Mouse (Mus musculus): ENCODE results near the gene Tmem97. TPM values are rescaled to one million over a fixed set of nuclear protein-coding genes. Genes with fewer than 3 reads are reported as not detected.
A peak's percentile ranks its signal among the peaks of the same experiment; 100 is the strongest.

Gene Tmem97
- total and polyA plus RNA-seq, 3 experiments: 166 to 215 (median 207) TPM

GRCm38 (mm10) chr11:78513106-78513790 is 37.3 kb downstream of the Tmem97 start:
- TF ChIP-seq CHD1 (IDR thresholded peaks at IDR 0.05; ENCODE audit: low read depth, low read length) (no peak), POLR2A (IDR thresholded peaks at IDR 0.05; ENCODE audit: control insufficient read depth in 1 of 2, insufficient read depth in 1 of 2, low read depth in 1 of 2, low read length in 2 of 2, poor library complexity in 1 of 2) (0 out of 4 replicates have a peak, but pooled peaks of 1 of the 2 experiments have one; percentile 24)
- no peaks in the 10 kb centered on the region for H3K27me3 ChIP-seq (ENCODE audit: control insufficient read depth in 1 of 2, insufficient read depth in 2 of 2, low read length in 2 of 2)
- H3K9me3 ChIP-seq (replicated peaks; ENCODE audit: insufficient read depth, low read length): no peaks in the 10 kb centered on the region
- H3K4me3 ChIP-seq (ENCODE audit: control insufficient read depth in 1 of 2, insufficient read depth in 1 of 2, low read depth in 2 of 2, low read length in 2 of 2): peak overlapping the region; percentile 88 to 93
- H3K4me1 ChIP-seq (ENCODE audit: control insufficient read depth in 1 of 2, insufficient read depth in 2 of 2, low read length in 2 of 2): peaks cover 0 to 12% of the 10 kb centered on the region in 2 experiments; a peak in 3 of 4 replicates
- no peak overlapping the region for H3K27ac ChIP-seq (ENCODE audit: control insufficient read depth, low read depth, low read length)
- DNase-seq (ENCODE audit: low read depth, low spot score): no peak
- peak overlapping the region; percentile 96 for H3K9ac ChIP-seq (ENCODE audit: control insufficient read depth, low read depth, low read length, poor library complexity, severe bottlenecking)
- peaks cover 18% of the 10 kb centered on the region in 2 experiments for H3K36me3 ChIP-seq (ENCODE audit: control insufficient read depth in 1 of 2, insufficient read depth in 2 of 2, low read length in 2 of 2)
- H3K79me2 ChIP-seq (ENCODE audit: control insufficient read depth, insufficient read depth, low read length, poor library complexity): peaks cover 25% of the 10 kb centered on the region

- no peaks in the 10 kb centered on the region for H3K9me3 ChIP-seq (replicated peaks; ENCODE audit: insufficient read depth, low read length)
- DNase-seq (ENCODE audit: low read depth, low spot score): peak; percentile 97
- peaks cover 25% of the 10 kb centered on the region for H3K79me2 ChIP-seq (ENCODE audit: control insufficient read depth, insufficient read depth, low read length, poor library complexity)
- H3K4me3 ChIP-seq (ENCODE audit: control insufficient read depth in 1 of 2, insufficient read depth in 1 of 2, low read depth in 2 of 2, low read length in 2 of 2): peak within 1 kb of the TSS; percentile 88 to 93
- peak within 1 kb of the TSS; percentile 98 for H3K9ac ChIP-seq (ENCODE audit: control insufficient read depth, low read depth, low read length, poor library complexity, severe bottlenecking)
- no peaks in the 10 kb centered on the region for H3K27me3 ChIP-seq (ENCODE audit: control insufficient read depth in 1 of 2, insufficient read depth in 2 of 2, low read length in 2 of 2)
- peaks cover 0 to 12% of the 10 kb centered on the region in 2 experiments; a peak in 3 of 4 replicates for H3K4me1 ChIP-seq (ENCODE audit: control insufficient read depth in 1 of 2, insufficient read depth in 2 of 2, low read length in 2 of 2)
- peak within 1 kb of the TSS; percentile 84 for H3K27ac ChIP-seq (ENCODE audit: control insufficient read depth, low read depth, low read length)
- H3K36me3 ChIP-seq (ENCODE audit: control insufficient read depth in 1 of 2, insufficient read depth in 2 of 2, low read length in 2 of 2): peaks cover 18 to 20% of the 10 kb centered on the region in 2 experiments
- TF ChIP-seq MXI1 (IDR thresholded peaks at IDR 0.05; ENCODE audit: low read depth, low read length): peak; percentile 80
- TF ChIP-seq CHD2 (IDR thresholded peaks at IDR 0.05; ENCODE audit: low read length): no peak
- TF ChIP-seq MYB (IDR thresholded peaks at IDR 0.05; ENCODE audit: low read depth, low read length): no peak
- peak; percentile 87 for TF ChIP-seq MAX (IDR thresholded peaks at IDR 0.05; ENCODE audit: low read length)
- no peak for TF ChIP-seq RCOR1 (IDR thresholded peaks at IDR 0.05; ENCODE audit: low read depth, low read length)
- TF ChIP-seq JUND (IDR thresholded peaks at IDR 0.05; ENCODE audit: low read depth, low read length): no peak
- TF ChIP-seq HCFC1 (IDR thresholded peaks at IDR 0.05; ENCODE audit: low read depth, low read length): peak; percentile 89
- peak; percentile 74 for TF ChIP-seq TCF12 (IDR thresholded peaks at IDR 0.05; ENCODE audit: low read depth, low read length)
- no peak for TF ChIP-seq GABPA (IDR thresholded peaks at IDR 0.05; ENCODE audit: low read depth, low read length)
- TF ChIP-seq UBTF (IDR thresholded peaks at IDR 0.05; ENCODE audit: borderline replicate concordance, insufficient read depth, low read depth, low read length): no peak; the same call in 1 of the 2 replicates
- TF ChIP-seq E2F4 (IDR thresholded peaks at IDR 0.05; ENCODE audit: borderline replicate concordance, low read depth, low read length): no peak; the same call in 1 of the 2 replicates
- peak; percentile 70 for TF ChIP-seq KAT2A (conservative IDR thresholded peaks at IDR 0.05; ENCODE audit: low read depth, low read length)
- no peak for TF ChIP-seq ZC3H11A (IDR thresholded peaks at IDR 0.05; ENCODE audit: low read depth, low read length)
- TF ChIP-seq RAD21 (IDR thresholded peaks at IDR 0.05; ENCODE audit: low read depth, low read length): no peak
- peak; percentile 90 for TF ChIP-seq POLR2AphosphoS2 (IDR thresholded peaks at IDR 0.05; ENCODE audit: low read length)
- peak; percentile 98 for TF ChIP-seq NELFE (IDR thresholded peaks at IDR 0.05; ENCODE audit: low read depth, low read length)
- no peak for TF ChIP-seq GATA1 (IDR thresholded peaks at IDR 0.05; ENCODE audit: low read depth, low read length)
- TF ChIP-seq USF2 (IDR thresholded peaks at IDR 0.05; ENCODE audit: borderline replicate concordance in 1 of 2, insufficient read depth in 1 of 2, low read depth in 1 of 2, low read length in 2 of 2): peak in 1 of 2 experiments; percentile 75; a peak in 2 of 4 replicates
- TF ChIP-seq SIN3A (IDR thresholded peaks at IDR 0.05; ENCODE audit: low read length): peak; percentile 96
- TF ChIP-seq POLR2A (IDR thresholded peaks at IDR 0.05; ENCODE audit: control insufficient read depth in 1 of 2, insufficient read depth in 1 of 2, low read depth in 1 of 2, low read length in 2 of 2, poor library complexity in 1 of 2): peak; percentile 98 to 99
- TF ChIP-seq MEF2A (IDR thresholded peaks at IDR 0.05; ENCODE audit: extremely low read depth, insufficient replicate concordance, low read depth, low read length, poor library complexity, severe bottlenecking): no peak
- TF ChIP-seq TAL1 (IDR thresholded peaks at IDR 0.05; ENCODE audit: low read length): no peak
- TF ChIP-seq ETS1 (IDR thresholded peaks at IDR 0.05; ENCODE audit: low read depth, low read length): peak; percentile 58; the same call in 1 of the 2 replicates
- TF ChIP-seq POLR2AphosphoS5 (IDR thresholded peaks at IDR 0.05; ENCODE audit: borderline replicate concordance, low read depth, low read length): no peak
- TF ChIP-seq USF1 (IDR thresholded peaks at IDR 0.05; ENCODE audit: low read depth, low read length): peak; percentile 96
- peak; percentile 51; the same call in 1 of the 2 replicates for TF ChIP-seq BHLHE40 (IDR thresholded peaks at IDR 0.05; ENCODE audit: borderline replicate concordance, low read depth, low read length)
These were observed 38.3 kb downstream of the Tmem97 start, which contains the start of the genes Tmem199 and Poldip2 for GRCm38 (mm10) chr11:78512025-78512957. Tmem199 (minus strand) TSS chr11:78512172. Poldip2 (plus strand) TSS chr11:78512193.

All from MEL (cell line).